In the genomic region with DNA sequence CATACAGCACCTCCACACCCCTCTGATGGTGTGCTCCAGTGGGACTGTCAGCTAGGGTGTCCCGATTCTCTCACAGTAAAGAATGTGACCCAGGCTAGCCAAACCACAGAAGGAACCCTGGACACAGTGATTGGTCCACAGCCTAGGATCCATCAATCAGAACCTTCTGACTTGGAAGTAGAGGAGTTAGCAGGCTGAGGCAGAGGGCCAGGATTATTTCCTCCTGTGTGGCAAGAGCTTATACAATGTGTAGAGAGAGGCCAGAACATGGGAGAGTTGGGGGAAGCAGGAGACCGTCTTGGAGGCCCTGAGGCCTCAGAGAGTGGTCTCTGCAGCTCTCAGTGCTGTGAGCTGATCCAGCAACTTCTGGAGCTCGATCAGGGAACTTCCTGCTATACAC, we compare ENCODE assay signal across 28 mouse cellular contexts.
"Had no signal": no experiment of that assay in that cellular context is flagged by ENCODE, and none has a peak within 500 bp of the region (broad histone marks: within the 10 kb centered on the region; RNA-seq: fewer than 3 reads in every experiment).

No protein-coding gene starts in this region.

- H3K27ac ChIP-seq: gastrocnemius, adult 2 months; heart, adult 2 months; heart, embryonic 13.5 days; heart, embryonic 15.5 days; kidney, embryonic 15.5 days; kidney, postnatal 0 days; limb, embryonic 13.5 days; limb, embryonic 15.5 days; liver, embryonic 12.5 days; liver, embryonic 14.5 days had no signal

- H3K4me3 ChIP-seq: gastrocnemius, adult 2 months; heart, adult 2 months; heart, embryonic 13.5 days; heart, embryonic 15.5 days; hindbrain, embryonic 13.5 days; hindbrain, embryonic 15.5 days; kidney, embryonic 15.5 days; limb, embryonic 13.5 days; limb, embryonic 15.5 days; liver, embryonic 12.5 days had no signal

- DNase-seq: gastrocnemius, adult 2 months; gastrocnemius, postnatal 10 days; gastrocnemius, postnatal 36 days; heart, adult 11 months; heart, adult 2 months; heart, postnatal 14 days; heart, postnatal 36 days; kidney, adult 11 months; kidney, adult 2 months; kidney, adult 9 months; kidney, postnatal 14 days; kidney, postnatal 36 days; layer of hippocampus, adult 9-11 months; layer of hippocampus, postnatal 36 days; left cerebral cortex, postnatal 4 days had no signal

- H3K4me2 ChIP-seq: heart, embryonic 11.5 days; heart, embryonic 13.5 days; heart, embryonic 15.5 days; hindbrain, embryonic 13.5 days; hindbrain, embryonic 15.5 days; kidney, embryonic 15.5 days; limb, embryonic 13.5 days; limb, embryonic 15.5 days; liver, embryonic 12.5 days had no signal

- ATAC-seq: hindbrain, postnatal 0 days; intestine, embryonic 16.5 days; liver, embryonic 12.5 days had no signal

- H3K36me3 ChIP-seq: heart, embryonic 13.5 days; heart, embryonic 15.5 days; hindbrain, embryonic 13.5 days; hindbrain, embryonic 15.5 days; kidney, embryonic 15.5 days; limb, embryonic 13.5 days; limb, embryonic 15.5 days; liver, embryonic 12.5 days had no signal

- H3K9me3 ChIP-seq: heart, embryonic 13.5 days; heart, embryonic 15.5 days; hindbrain, embryonic 13.5 days; hindbrain, embryonic 15.5 days; kidney, embryonic 15.5 days; limb, embryonic 13.5 days; limb, embryonic 15.5 days; liver, embryonic 12.5 days had no signal

- H3K9ac ChIP-seq: heart, embryonic 13.5 days; heart, embryonic 15.5 days; hindbrain, embryonic 15.5 days; kidney, embryonic 15.5 days; limb, embryonic 13.5 days; limb, embryonic 15.5 days; liver, embryonic 12.5 days; liver, embryonic 14.5 days had no signal
